Mouse (Mus musculus): ENCODE measurements at regions not wholly inside any gene's neighbourhood (a gene's known extent, or its start where the extent isn't known, plus 50 kb on each side); places are given as distances from the start of the nearest gene placed in this dataset.

DNA sequence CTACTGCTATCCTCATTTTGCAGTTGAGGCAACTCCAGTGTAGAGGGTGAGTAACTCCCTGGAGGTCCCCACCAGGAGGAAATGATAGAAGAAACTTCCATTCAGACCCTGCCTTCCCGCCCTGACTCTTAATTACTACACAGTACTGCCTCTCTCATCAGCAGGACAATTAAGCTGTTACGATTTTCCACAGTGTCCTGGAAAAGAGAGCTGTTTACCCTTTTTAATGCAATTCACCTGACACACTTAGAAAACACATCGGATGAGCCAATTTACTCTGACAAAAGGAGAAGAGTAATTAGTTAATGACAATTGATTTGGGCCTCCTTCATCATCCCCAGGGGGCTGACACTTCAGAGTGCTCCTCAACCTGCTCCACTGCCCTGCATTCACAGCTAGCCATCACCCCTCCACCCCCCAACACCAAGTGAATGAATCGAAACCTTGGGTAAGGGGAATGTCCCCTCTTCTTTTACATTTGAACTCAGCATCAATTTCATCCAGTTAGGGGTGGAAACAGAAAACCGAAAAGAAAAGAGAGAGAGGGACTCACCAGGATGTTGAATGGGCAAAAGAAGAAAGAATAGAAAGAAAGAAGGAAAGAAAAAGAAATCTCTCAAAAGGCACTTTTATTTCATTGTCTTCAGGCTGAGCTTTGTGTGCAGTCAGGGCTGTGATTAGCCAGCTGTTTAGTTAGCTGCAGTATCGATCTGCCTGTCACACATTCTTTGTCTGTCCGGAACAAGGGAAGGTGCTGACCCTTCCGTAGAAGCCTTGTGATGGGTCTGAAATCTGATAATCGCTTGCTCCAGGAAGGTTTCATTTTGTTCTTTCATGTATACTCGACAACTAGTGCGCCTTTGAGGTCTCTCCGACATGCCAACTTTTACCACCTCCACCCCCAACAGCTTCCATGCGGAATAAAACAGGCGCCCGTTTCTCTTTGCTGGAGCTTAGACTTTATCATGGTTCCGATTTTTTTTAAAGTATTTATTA, 482.6 kb upstream of the Tenm4 start:
- peak in 1 of 2 experiments; percentile 10 for DNase-seq (ENCODE audit: low spot score in 2 of 2)

DNA sequence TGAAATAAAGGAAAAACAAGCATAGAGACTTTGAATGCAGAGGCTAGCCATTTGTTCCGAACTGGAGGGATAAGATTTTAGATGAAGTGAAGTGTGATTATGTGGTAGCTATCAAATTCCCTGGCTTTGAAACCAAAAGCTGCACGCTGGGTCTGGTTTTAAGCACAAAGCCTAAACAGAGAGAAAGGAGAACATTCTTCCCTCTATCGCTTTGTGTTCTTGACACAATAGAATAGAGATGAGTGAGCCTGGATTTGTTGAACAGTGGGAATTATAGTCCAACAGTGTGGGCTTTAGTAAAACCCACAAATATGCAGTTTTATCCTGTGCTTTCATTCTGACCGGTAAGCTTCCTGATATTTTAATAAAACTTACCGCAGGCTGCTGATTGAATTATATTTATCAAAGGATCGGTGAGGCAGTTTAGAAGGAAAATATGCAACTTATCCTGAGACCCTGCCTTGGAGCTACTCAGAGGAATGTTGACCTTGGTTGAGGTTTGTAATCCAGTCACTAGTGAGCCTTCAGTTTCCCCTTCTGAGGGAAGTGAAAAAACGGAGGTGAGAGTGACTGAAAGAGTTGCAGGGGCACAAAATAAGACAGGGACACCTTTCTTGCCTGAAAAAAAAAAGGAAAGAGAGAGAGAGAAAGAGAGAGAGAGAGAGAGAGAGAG, 481.7 kb upstream of the Tenm4 start:
- no peak for DNase-seq (ENCODE audit: low spot score in 2 of 2)

- peak in 1 of 2 experiments; percentile 15 for DNase-seq (ENCODE audit: low spot score in 2 of 2)
Observed at GRCm38 (mm10) chr7:95699506-95699905, 471.5 kb upstream of the Tenm4 start.

DNA sequence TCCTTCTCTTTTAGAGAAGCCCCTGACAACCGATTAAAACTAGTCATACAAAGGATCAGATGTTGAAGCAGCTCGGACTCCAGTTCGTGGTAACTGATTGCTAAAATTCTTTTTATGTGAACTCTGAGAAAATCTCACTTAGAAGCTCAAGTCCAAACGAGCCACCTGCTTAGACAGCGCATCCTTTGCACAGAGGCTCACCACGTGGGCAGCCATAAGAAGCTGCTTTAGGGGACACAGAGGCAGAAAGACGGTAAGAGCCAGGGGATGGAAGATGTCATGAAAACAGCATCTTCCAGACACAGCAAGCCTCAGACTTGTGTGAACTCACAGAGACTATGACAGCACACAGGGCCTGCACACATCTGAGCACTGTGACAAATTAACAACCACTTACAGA, 461.0 kb upstream of the Tenm4 start:
- DNase-seq (ENCODE audit: low spot score in 2 of 2): no peak

DNA sequence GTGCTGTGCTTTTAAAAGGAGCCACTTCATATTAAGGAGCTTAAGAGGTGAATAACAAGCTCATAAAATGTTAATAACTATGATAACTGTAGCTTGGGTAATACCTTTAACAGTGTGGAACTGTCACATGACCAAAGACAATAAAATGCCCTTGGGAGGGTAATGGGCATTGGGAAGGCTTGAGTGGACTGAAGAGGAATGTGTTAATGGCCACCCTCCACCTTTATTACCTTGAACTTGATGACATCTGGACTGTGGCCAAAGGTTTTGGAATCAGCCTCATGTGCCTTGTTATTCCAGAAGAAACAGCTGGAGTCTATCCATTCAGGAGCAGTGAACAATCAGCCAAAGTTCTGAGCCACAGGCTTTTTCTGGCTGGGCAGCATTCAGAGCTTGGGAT, 451.0 kb upstream of the Tenm4 start:
- no peak for DNase-seq (ENCODE audit: low spot score in 2 of 2)

GRCm38 (mm10) chr7:95725716-95726487, 445.1 kb upstream of the Tenm4 start:
- no peak for DNase-seq (ENCODE audit: low spot score in 2 of 2)

DNA sequence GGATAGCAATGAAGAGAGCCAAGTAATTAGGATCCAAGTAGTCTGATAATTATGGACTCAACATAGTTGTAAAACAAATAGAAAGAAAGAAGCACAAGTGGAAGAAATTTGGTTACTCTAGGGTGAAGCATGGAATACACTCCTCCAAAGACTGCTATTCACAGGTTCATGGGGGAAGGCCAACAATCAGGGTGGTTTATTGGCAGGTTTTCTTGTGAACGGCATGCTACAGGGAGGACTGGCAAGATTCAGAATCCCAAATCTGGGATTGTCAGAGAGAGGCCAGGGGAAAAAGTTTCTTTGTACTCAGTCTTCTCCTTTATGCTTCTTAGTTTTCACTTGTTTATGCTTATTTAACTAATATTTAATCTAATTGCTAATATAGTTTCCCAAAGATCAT, 437.2 kb upstream of the Tenm4 start:
- no peak for DNase-seq (ENCODE audit: low spot score in 2 of 2)

- DNase-seq (ENCODE audit: low spot score in 2 of 2): no peak
Observed at GRCm38 (mm10) chr7:95734587-95734986, 436.5 kb upstream of the Tenm4 start.

DNA sequence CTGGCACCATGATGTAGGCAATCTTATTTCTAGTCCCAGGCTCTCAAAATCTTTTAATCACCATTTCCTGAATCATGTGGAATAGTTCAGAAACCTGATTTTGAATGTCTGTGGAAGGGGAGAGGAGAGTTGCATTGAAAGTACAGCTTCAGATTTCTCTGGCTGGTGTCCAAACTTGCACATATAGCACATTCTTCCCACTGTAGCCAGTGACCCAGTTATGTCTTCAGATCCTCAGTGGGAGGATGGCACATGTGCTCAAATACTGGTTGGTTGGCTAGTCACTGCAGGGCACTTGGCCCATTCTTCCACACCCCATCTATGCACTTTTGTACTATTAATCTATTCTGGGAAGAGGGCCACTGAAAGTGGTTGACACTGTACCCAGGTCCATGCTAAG, 434.3 kb upstream of the Tenm4 start:
- DNase-seq (ENCODE audit: low spot score in 2 of 2): no peak

DNA sequence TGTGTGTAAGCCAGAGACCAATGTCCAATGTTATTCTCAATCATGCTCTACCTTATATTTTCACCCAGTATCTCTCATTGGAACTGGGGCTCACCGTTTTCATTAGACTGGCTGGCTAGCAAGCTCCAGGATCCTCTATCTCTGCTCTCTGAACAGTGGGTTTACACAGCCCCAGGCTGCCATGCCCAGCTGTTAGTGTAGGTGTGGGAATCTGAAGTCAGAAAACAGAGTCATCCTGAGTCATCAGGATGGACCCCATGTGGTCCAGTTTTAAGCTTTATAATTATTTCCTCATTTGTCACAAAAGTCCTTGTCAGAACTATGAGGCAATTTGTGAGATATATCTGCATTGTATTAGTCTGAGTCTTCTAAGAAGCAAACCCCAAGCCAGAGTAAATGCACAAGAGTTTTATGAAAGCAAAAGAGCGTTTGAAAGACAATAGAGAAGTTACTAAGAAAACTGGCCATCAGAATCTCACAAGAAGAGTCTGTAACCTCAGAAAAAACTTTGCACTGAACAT, 432.3 kb upstream of the Tenm4 start:
- no peak for DNase-seq (ENCODE audit: low spot score in 2 of 2)

GRCm38 (mm10) chr7:95739779-95740178, 431.3 kb upstream of the Tenm4 start:
- no peak for DNase-seq (ENCODE audit: low spot score in 2 of 2)

DNA sequence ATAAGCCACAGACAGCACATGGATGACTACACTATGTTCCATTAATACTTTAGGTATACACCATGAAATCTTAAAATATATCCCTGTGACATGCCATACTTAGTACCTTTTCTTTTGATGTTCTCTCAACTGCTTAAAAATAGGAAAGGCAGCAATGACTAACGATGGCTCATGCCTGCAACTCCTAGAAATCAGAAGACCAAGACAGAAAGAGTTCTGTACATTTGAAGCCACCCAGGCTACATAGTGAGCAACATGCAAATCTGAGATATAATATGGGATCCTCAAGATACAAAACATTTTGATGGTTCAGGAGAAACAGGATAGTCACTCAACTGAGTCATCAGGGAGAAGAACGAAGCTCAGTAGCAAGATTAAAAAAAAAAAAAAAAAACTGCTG, 412.7 kb upstream of the Tenm4 start:
- DNase-seq (ENCODE audit: low spot score in 2 of 2): no peak

GRCm38 (mm10) chr7:95760945-95761661, 409.9 kb upstream of the Tenm4 start:
- DNase-seq (ENCODE audit: low spot score in 2 of 2): no peak

GRCm38 (mm10) chr7:95766356-95767150, 404.5 kb upstream of the Tenm4 start:
- no peak for DNase-seq (ENCODE audit: low spot score in 2 of 2)

DNA sequence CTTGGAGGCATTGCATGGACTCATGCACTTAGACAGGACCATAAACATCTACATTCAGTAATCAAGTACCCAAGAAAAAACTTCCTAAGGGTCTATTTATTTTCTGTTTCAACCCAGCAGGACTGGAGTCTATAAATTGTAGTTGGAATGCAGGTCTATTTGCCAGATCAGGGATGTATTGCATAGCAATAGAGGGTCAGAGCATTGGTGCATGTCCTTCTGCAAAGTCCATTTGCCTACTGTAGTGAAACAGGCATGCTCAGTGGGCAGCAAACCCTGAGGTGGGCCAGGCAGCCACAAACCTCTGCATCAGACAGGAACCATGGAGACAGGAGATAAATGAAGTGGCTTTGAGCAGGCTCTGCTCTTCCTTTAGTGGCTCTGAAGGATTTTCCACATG, 386.5 kb upstream of the Tenm4 start:
- no peak for DNase-seq (ENCODE audit: low spot score in 2 of 2)

DNA sequence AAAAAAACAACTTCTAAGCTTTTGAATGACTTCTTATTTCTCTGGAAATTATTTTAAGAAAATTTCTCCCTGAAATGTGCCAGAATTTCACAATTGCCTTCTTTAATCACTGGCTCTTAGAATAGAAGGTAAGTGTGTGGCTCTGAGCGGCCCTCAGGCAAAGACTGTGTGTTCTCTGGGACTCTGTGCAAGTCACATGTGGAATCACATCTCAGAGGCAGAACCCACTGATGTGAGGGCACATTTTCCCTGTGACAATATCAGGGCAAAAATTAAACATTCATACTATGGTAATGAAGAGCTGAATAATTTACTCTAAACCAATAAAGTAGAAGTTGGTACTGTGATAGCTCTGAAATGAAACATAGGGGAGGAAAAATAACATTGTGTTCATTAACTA, 383.5 kb upstream of the Tenm4 start:
- no peak for DNase-seq (ENCODE audit: low spot score in 2 of 2)

DNA sequence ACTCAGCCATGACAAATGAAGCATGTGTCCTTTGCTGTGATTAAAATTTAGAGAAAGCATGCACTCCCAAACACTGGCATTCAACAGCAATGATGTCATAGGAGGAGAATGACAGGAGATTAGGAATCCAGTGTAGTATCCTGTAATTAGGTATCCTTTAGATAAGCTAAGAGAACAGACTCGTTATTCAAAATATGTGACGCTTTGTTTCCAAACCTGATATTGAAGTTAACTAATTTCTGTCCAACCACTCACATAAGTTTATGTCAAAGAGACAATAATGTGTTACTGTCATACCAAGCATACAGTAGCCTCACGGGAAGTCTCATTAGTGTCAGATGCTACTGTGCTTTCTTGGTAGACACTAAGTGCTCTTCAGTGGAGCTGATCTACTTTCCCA, 383.1 kb upstream of the Tenm4 start:
- DNase-seq (ENCODE audit: low spot score in 2 of 2): no peak

GRCm38 (mm10) chr7:95789424-95789823, 381.6 kb upstream of the Tenm4 start:
- no peak for DNase-seq (ENCODE audit: low spot score in 2 of 2)

DNA sequence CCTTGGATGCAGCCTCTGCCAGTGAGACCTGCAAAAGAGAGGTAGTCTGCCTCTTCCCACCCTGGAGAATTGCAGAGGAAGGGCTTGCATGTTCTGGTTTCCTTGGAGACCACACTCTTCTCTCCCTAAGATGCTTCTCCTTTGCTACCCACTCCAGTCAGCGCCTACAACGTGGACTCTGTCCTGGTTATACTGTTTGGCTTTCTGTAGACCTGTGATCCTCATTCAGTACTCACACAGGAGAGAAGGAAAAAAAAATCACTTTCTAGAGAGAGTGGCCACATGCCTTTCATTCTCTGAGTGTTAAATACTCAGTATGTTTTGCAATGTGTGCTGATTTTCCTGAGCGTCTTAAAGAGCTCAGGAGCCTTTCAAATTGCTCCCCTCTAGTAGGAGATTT, 372.0 kb upstream of the Tenm4 start:
- DNase-seq (ENCODE audit: low spot score in 2 of 2): no peak

- DNase-seq (ENCODE audit: low spot score in 2 of 2): no peak
Observed at GRCm38 (mm10) chr7:95809626-95810025, 361.4 kb upstream of the Tenm4 start.

All from layer of hippocampus, postnatal 10 days (tissue).